Mouse (Mus musculus) bone marrow macrophage, adult 2 months (primary cell): ENCODE results near the gene Gm20662.

ENCODE experiments used
- CTCF ChIP-seq: IDR thresholded peaks from 2 replicates; pipeline ENCODE4 v1.5.1; 2012; ENCODE audit warnings: low read depth, mild to moderate bottlenecking, low read length, moderate library complexity
- POLR2A ChIP-seq: IDR thresholded peaks from 2 replicates; pipeline ENCODE4 v1.6.1; 2012; ENCODE audit warnings: mild to moderate bottlenecking, low read depth, low read length, borderline replicate concordance

- TF ChIP-seq POLR2A (no peak), CTCF (no peak)
Observed at GRCm38 (mm10) chr9:108056361-108057261, 60.5 kb downstream of the Gm20662 start.
